Mouse (Mus musculus) small intestine, adult 2 months (tissue): ENCODE measurements around the gene Cabp2. TPM values are rescaled to one million over a fixed set of nuclear protein-coding genes. Genes with fewer than 3 reads are reported as not detected.

Source experiments
- H3K27ac ChIP-seq: fragments of 200-500 bp; 2 replicates; pipeline ENCODE4 v1.5.1; 2012; ENCODE audit warnings: low read depth, low read length, control low read depth, inconsistent platforms; ENCODE audit not compliant: insufficient read depth
- H3K27me3 ChIP-seq: fragments of 200-500 bp; 2 replicates; pipeline ENCODE4 v1.6.1; 2012; ENCODE audit warnings: mild to moderate bottlenecking, moderate library complexity, low read length, inconsistent platforms; ENCODE audit not compliant: control insufficient read depth, insufficient read depth
- H3K36me3 ChIP-seq: fragments of 200-500 bp; 2 replicates; pipeline ENCODE4 v1.6.1; 2012; ENCODE audit warnings: mild to moderate bottlenecking, low read length, control low read depth, inconsistent platforms; ENCODE audit not compliant: control insufficient read depth, insufficient read depth
- H3K4me1 ChIP-seq: fragments of 200-500 bp; 2 replicates; pipeline ENCODE4 v1.6.1; 2012; ENCODE audit warnings: low read length, inconsistent platforms, mixed read lengths; ENCODE audit not compliant: control insufficient read depth, insufficient read depth, insufficient read length
- H3K4me3 ChIP-seq: fragments of 200-500 bp; 2 replicates; pipeline ENCODE4 v1.5.1; 2012; ENCODE audit warnings: low read depth, mild to moderate bottlenecking, control low read depth, inconsistent platforms, low read length, moderate library complexity
- CTCF ChIP-seq: fragments of 200-500 bp; IDR thresholded peaks from 2 replicates; pipeline ENCODE4 v1.5.1; 2012; ENCODE audit warnings: low read depth, mild to moderate bottlenecking, control low read depth, inconsistent platforms, low read length, moderate library complexity, mixed read lengths; ENCODE audit not compliant: insufficient replicate concordance, insufficient read length; ENCODE audit errors: extremely low read depth
- POLR2A ChIP-seq: fragments of 200-500 bp; IDR thresholded peaks from 2 replicates; pipeline ENCODE4 v1.6.1; 2012; ENCODE audit warnings: low read depth, mild to moderate bottlenecking, control low read depth, inconsistent platforms, low read length, moderate library complexity
- WGBS: fragments of 180-500 bp; shearing (Covaris S2); methylation state at CpG from one replicate; pipeline ENCODE4 v1.1.7; 2018; 5-methylcytosine and 5-hydroxymethylcytosine counted together
- polyA plus RNA-seq: library from polyadenylated mRNA; depleted of rRNA; stranded (reverse); fragments of >200 nt; gene quantifications from 2 replicates; pipeline ENCODE4 v1.2.3, GENCODE M21; 2012

The Cabp2 gene
- polyA plus RNA-seq, 1 experiment, result not detected

DNA sequence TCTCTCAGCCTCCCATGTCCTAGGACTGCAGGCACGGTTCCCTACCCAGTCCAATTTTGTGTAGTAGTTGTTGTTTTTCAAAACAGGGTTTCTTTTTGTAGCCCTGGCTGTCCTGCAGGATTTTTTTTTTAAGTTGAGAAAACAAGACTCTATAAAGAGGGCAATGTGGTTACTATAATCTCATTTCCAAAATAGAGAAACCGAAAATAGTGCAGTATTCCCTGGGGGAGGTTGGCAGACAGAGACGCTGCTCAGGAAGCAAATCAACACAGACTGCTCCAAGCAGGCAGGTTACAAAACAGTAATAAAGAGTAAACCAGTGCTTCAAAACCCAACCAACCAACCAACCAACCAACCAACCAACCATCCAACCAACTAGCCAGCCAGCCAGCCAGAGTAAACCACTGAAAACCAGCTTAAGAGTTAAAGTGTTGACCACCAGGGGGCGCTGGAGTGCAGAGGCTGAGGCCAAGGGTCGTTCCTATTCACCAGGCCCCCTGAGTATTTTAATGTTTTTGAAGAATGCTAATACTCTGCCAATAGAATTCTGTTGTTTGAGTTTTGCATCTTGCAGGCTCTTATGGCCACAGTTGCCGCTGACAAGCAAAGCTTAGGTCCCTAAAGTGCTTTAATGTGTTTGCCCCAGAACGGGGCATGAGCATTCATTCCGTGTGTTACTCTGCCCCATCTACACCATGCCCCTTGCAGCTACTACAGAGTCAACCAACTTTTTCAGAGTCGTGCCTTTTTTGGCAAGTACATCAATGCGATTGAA, 29.4 kb upstream of the Cabp2 start:
- no peak for TF ChIP-seq POLR2A
- peak; percentile 93; the same call in 1 of the 2 replicates for TF ChIP-seq CTCF
- Histone ChIP-seq H3K36me3 (no peaks in the 10 kb centered on the region), H3K27me3 (no peaks in the 10 kb centered on the region), H3K27ac (no peak overlapping the region), H3K4me1 (peaks cover 20% of the 10 kb centered on the region), H3K4me3 (no peak overlapping the region)
- WGBS, result 57% methylated on average over 10 of the region's 10 CpGs

- no peaks in the 10 kb centered on the region for H3K36me3 ChIP-seq
- 79% methylated on average over 5 of the region's 5 CpGs for WGBS
- no peak overlapping the region for H3K4me3 ChIP-seq
- H3K4me1 ChIP-seq, result peaks cover 27% of the 10 kb centered on the region
- TF ChIP-seq POLR2A, result no peak
- no peak for TF ChIP-seq CTCF
- no peak overlapping the region for H3K27ac ChIP-seq
- H3K27me3 ChIP-seq, result no peaks in the 10 kb centered on the region
Measured at GRCm38 (mm10) chr19:4052516-4053030, 28.8 kb upstream of the Cabp2 start.

- 76% methylated on average over 5 of the region's 5 CpGs for WGBS
- H3K27ac ChIP-seq, result no peak overlapping the region
- H3K4me1 ChIP-seq, result peaks cover 43% of the 10 kb centered on the region
- TF ChIP-seq CTCF (no peak), POLR2A (no peak)
- no peaks in the 10 kb centered on the region for H3K27me3 ChIP-seq
- H3K36me3 ChIP-seq, result no peaks in the 10 kb centered on the region
- H3K4me3 ChIP-seq, result no peak overlapping the region
Measured at GRCm38 (mm10) chr19:4054613-4055012, 26.8 kb upstream of the Cabp2 start.

- no peaks in the 10 kb centered on the region for H3K36me3 ChIP-seq
Measured at GRCm38 (mm10) chr19:4055216-4055946, 26.0 kb upstream of the Cabp2 start.

GRCm38 (mm10) chr19:4055947-4056693, 25.3 kb upstream of the Cabp2 start:
- 26% methylated on average over 15 of the region's 15 CpGs for WGBS
- Histone ChIP-seq H3K4me1 (peaks cover 43% of the 10 kb centered on the region), H3K27ac (peak overlapping the region; percentile 80), H3K4me3 (no peak overlapping the region), H3K36me3 (no peaks in the 10 kb centered on the region), H3K27me3 (no peaks in the 10 kb centered on the region)
- TF ChIP-seq CTCF (no peak), POLR2A (no peak)

More at GRCm38 (mm10) chr19:4055216-4055946, 26.0 kb upstream of the Cabp2 start:
- WGBS, result 35% methylated on average over 8 of the region's 8 CpGs
- TF ChIP-seq POLR2A, result no peak
- TF ChIP-seq CTCF, result no peak
- Histone ChIP-seq H3K4me3 (no peak overlapping the region), H3K27ac (peak overlapping the region; percentile 80), H3K4me1 (peaks cover 43% of the 10 kb centered on the region), H3K27me3 (no peaks in the 10 kb centered on the region)

DNA sequence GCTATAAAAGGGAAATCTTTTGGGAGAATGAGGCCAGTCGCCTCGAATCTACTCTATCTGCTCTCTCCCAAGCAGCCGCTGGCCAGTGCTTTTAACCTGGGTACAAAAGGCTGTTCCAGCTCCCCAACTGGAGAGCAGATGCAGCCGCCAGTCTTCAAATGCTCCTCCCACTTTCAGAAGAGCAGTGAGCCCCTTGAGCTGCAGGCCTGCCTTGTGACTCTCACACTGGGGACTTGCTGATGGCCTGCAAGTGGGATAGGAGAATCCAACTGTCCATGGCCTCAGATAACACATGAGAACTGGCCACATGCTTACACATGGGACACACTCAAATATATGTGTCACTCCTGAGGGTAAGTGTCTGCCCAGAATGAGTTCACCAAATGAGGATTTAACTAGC, 24.7 kb upstream of the Cabp2 start:
- Histone ChIP-seq H3K4me1 (peaks cover 43% of the 10 kb centered on the region), H3K4me3 (no peak overlapping the region), H3K27ac (peak overlapping the region; percentile 80), H3K27me3 (no peaks in the 10 kb centered on the region), H3K36me3 (no peaks in the 10 kb centered on the region)
- 22% methylated on average over 4 of the region's 4 CpGs for WGBS
- no peak for TF ChIP-seq POLR2A
